Mouse (Mus musculus) left cerebral cortex, adult 2 months (tissue): ENCODE data around the gene Srcin1. TPM values are rescaled to one million over a fixed set of nuclear protein-coding genes. Genes with fewer than 3 reads are reported as not detected.

Source experiments
- DNase-seq, 2 experiments: peaks; one replicate each; pipeline ENCODE4 v3.0.0; 2021 to 2022; ENCODE audit warnings: low spot score in 2 of 2, mixed read lengths in 1 of 2; ENCODE audit errors: extremely low spot score in 1 of 2
- H3K27ac ChIP-seq: fragments of 200-600 bp; 2 replicates; pipeline ENCODE4 v1.8.1; 2022
- H3K4me3 ChIP-seq: fragments of 200-600 bp; 2 replicates; pipeline ENCODE4 v1.8.1; 2022
- CTCF ChIP-seq: fragments of 200-600 bp; IDR thresholded peaks from 2 replicates; pipeline ENCODE4 v1.8.1; 2022; ENCODE audit warnings: antibody characterized with exemption, mild to moderate bottlenecking, moderate library complexity
- intact Hi-C: fragments of 180-260 bp; cut with DNase I; formaldehyde crosslinking; loops from one replicate; pipeline ENCODE4 v1.15.1; 2025
- total RNA-seq, 2 experiments: library from RNA; stranded (reverse); gene quantifications; 2 replicates each; pipeline ENCODE4 v1.2.3; 2021

Srcin1 gene
- total RNA-seq, 2 experiments from 2014 or later = 308 to 318 TPM

DNA sequence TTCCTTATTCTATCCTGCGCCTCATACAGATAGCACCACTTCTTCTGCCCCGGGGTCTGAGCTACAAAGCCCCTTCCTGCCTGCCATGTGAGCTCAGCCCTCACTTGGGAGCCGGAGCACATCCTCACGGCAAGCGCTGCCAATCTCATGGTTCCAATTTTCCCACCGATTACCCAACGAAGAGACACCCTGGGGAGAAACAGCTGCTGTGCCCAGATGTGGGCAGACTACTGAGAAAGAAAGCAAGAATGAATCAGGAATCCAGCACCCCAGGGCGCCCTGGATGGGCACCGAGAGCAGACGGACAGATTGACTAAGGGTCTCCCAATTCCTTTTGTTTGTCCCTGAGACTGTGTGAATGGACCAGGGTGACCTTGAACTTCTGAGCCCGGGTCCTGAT, 8.5 kb downstream of the Srcin1 start:
- Histone ChIP-seq H3K4me3 (peak overlapping the region; percentile 26), H3K27ac (peak overlapping the region; percentile 76)
- no peak for DNase-seq
- intact Hi-C loops = no loop called here
- TF ChIP-seq CTCF = no peak

DNA sequence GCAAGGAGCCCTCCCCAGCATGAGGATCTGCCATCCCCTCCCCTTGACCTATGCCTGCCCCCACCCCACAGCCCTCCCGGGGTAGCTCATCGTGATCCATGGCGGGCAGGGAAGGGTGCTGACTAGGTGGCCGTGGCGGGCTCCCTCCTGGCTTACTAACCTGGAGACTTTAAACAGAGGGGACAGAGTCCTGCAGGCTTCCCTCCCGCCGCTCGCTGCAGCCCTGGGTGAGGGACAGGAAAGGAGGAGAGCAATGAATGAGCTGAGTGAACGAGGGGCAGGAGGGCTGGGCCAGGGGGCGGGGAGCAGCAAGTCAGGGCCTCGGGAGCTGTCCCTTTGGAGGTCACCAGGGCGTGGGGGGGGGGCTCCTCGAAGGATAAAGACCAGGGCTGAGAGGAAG, 9.4 kb downstream of the Srcin1 start:
- no peak for TF ChIP-seq CTCF
- intact Hi-C loops = no loop called here
- no peak for DNase-seq
- Histone ChIP-seq H3K27ac (peak overlapping the region; percentile 76), H3K4me3 (no peak overlapping the region)

DNA sequence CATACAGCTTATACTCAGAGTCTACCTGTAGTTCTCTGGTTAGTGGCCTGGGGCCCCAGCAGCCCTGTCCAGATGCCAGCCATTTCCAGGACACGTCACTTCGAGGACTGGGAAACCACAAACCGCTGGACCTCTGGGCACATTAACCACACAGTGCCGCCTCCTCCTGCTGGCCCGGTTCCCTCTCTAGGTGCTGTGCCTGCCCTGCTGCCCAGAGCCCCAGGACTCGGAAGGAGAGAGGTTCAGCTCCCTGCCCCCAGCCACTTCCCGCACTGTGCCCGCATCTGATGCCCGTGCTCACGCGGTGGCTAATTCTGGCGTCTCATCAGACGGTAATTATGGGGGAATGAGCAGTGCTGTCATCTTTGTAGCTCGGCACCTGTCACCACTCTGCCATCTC, 12.3 kb downstream of the Srcin1 start:
- no peak for DNase-seq
- H3K4me3 ChIP-seq = no peak overlapping the region
- H3K27ac ChIP-seq = peak overlapping the region; percentile 61; the same call in 1 of the 2 replicates
- intact Hi-C loops = no loop called here
- TF ChIP-seq CTCF = no peak

DNA sequence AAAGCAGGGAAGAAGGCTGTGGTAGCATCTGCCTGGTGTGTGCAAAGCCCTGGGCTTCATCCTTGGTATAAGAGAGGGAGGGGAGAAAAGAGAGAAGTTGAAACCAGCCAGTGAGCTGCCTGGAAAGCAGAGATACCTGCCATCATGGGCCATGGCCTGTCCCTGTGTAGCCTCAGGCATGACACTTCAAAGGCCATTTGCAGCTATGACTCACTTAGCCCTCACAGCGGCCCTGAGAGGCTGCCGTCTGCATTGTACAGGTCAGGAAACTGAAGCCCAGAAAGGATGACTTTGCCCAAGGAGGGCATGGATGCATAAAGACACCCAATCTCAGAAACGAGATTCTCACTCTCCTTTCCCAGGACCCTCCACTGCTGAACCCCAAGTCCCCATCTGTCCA, 13.4 kb downstream of the Srcin1 start:
- intact Hi-C loops = no loop called here
- DNase-seq = no peak
- Histone ChIP-seq H3K27ac (peak overlapping the region; percentile 95), H3K4me3 (no peak overlapping the region)
- no peak for TF ChIP-seq CTCF

DNA sequence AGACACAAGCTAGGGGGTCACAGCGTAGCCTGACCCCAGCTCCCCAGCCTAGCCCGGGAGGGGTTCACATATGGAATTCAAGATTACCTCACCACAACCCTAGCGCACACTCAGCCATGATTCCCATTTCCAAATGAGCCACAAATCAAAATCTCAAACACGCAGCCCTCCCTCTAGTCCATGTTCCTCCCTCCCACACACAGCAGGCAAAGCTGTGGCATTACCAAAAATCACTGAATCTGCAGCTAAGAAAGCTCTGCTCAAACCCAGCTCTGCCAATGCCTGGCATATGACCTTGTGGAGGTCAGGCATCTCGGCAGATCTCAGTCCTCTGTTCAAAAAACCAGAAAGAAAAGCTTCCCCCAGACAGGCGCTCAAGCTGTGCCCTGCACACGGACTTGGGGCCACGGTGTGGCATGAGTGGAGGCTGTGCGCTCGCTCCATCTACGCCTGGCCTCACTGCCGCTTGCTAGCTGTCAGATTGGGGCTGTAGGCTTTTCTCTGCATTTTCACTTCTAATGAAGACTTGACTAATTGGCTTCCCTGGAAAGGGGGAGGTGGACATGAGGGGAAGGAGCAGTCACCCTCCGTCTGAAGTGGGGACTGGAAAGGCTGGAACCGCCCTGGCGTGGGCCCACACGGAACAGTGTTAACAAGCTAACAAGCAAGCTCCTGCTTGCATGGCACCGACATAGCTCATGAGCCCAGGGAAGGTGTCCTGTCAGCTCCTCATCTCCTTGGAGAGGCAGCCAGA, 15.6 kb downstream of the Srcin1 start:
- H3K27ac ChIP-seq = peak overlapping the region; percentile 95

DNA sequence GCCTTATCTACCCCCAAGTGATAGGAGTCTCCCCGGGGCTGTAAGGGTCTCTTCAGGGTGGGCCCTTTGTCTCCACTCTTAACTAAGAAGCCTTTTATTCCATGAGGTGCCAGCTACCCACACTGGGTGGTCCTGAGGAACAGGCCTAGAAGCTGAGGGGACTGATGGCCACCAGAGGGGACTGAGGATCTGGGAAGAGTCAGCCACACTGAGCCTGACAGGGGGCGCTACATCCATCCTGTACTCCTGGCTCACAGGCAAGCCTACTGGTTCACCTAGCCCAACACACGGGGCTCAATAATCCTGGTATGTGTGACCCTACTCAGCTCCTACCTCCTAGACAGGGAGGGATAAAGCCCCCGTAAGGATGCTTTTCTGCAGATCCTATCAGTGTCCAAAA, 16.4 kb downstream of the Srcin1 start:
- intact Hi-C loops = no loop called here
- peak; percentile 40 for TF ChIP-seq CTCF
- no peak for DNase-seq
- no peak overlapping the region for H3K4me3 ChIP-seq
- peak overlapping the region; percentile 95 for H3K27ac ChIP-seq

More for the DNA sequence above, 15.6 kb downstream of the Srcin1 start:
- H3K4me3 ChIP-seq = peak overlapping the region; percentile 11; the same call in 1 of the 2 replicates
- TF ChIP-seq CTCF = no peak
- no peak for DNase-seq
- intact Hi-C loops = no loop called here

DNA sequence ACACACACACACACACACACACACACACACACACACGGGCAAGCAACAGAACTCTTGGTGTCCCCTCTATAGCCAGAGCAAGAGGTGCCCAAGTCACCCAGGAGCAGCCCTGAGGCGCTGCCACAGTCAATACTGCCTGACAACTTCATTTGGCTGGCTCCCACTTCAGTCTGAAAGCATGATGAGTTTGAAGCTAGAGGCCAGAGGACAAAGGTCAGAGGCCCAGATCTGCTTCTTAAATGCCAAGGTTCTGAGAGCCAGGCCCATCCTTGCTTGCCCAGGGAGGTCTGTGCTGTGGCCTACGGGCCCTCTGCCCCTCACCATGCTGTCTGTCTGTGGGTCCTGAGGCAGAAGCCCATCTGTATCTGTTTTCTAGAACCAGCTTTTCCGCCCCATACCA, 18.1 kb downstream of the Srcin1 start:
- no peak for TF ChIP-seq CTCF
- no peak for DNase-seq
- intact Hi-C loops = loop anchor here (1.0 kb wide), 1 partner anchor 27 kb away; no protein-coding TSS in a partner anchor
- Histone ChIP-seq H3K27ac (no peak overlapping the region), H3K4me3 (no peak overlapping the region)

DNA sequence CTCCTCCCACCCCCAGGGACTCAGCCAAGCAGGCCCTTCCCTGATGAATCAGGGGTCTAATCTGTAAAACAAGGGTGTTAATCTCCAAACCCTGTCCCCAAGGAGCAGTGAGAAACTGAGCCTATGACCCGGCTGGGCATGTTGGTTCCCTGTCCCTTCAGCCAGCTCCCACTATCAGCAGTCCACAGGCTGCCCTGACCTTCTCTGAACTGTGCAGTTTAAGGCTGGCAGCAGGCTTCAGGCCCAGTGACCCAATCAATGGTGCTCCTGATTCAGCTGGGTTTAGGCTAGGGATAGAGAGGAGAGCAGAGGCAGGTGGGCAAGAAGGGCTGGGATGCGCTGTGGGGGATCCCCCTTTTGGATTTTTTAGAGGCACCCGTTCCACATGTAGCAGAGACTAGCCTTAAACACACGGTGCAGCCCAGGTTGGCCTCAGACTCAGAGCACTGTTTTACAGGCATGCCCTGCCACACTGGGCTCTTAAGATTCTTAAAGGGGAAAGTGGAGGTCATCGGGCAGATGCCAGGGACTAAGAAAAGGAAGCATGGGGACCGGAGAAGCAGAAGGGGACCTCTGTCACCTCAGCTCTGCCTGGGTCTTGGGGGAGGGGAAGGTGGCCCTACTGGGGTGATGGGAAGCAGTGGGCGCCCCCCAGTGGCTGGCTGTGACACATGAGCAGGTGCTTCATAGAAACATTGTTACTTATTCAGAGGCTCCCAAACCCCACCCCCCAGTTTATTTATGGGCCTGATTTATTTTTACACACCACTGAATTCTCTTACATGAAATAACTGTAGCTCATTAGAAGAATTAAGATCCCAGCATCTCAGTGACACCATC, 19.2 kb downstream of the Srcin1 start:
- intact Hi-C loops = loop anchor here (1.0 kb wide), 1 partner anchor 25 kb away; no protein-coding TSS in a partner anchor
- H3K27ac ChIP-seq = peak overlapping the region; percentile 50
- peak; percentile 77 to 84 for DNase-seq
- no peak overlapping the region for H3K4me3 ChIP-seq
- peak; percentile 80 for TF ChIP-seq CTCF

DNA sequence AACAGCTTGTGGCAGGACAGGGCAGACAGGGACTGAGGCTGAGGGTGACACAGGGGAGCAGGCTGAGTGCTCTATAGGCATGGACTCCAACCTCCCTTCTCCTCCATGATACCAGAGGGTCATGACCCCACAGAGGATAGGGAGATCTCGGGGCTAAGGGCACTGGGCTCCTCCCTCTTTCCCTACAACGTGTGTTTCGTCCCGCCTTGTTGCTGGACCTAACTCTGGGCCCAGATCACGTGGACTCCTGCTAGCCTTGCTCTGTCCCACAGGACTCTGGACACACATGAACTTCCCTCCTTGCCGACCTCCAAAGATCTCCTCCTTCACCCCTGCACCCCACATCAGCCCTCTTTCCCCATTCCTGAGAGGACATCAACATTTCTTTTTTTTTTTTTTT, 20.8 kb downstream of the Srcin1 start:
- no peak for DNase-seq
- intact Hi-C loops = no loop called here
- Histone ChIP-seq H3K27ac (no peak overlapping the region), H3K4me3 (no peak overlapping the region)
- no peak for TF ChIP-seq CTCF

DNA sequence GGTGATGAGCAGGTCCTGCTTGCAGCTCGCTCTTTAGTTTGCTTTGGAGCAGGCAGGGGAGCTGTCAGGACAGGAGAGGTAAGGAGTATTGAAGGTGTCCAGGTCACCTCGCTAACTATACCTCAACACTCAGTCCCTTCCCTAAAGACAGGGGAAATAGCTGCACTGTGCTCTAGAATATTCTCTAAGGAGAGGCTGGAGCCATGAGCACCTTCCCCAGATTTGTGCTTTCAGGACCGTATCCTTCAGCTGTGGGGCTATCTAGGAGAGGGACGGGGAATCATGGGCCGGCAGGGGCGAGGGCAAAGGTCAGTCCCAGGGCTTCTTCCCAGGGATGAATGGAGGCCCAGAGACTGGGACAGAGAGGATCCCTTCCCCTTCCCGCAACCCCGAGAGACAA, 23.8 kb downstream of the Srcin1 start:
- no peak for TF ChIP-seq CTCF
- Histone ChIP-seq H3K27ac (peak overlapping the region; percentile 71; the same call in 1 of the 2 replicates), H3K4me3 (no peak overlapping the region; the same call in 1 of the 2 replicates)
- DNase-seq = no peak
- intact Hi-C loops = no loop called here

DNA sequence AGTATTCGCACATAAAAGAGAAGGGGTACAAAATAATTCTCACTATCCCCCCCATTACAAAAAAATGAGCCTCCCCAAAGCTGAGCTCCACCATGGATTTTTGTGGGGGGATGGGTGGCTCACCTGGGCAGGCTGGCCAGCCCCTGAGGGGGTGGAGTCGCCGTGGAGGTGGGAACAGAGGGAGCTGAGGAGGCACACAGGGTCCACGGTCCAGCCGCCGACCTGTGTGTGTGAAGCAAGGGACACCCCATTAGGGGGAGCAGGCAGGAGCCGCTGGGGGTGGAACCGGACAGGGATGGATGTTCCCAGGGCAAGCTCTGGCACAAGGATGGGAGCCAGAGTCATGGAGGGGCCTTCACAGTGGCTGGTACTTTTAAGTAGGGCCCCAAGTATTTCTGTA, 27.2 kb downstream of the Srcin1 start:
- Histone ChIP-seq H3K4me3 (no peak overlapping the region), H3K27ac (no peak overlapping the region)
- no peak for DNase-seq
- intact Hi-C loops = no loop called here
- no peak for TF ChIP-seq CTCF
